Mouse (Mus musculus): ENCODE measurements around the gene Ttc13. TPM values are rescaled to one million over a fixed set of nuclear protein-coding genes. Genes with fewer than 3 reads are reported as not detected.

The Ttc13 gene
- total and polyA plus RNA-seq, 2 experiments from 2014 or later, result 56.1 to 79.2 TPM

GRCm38 (mm10) chr8:124661781-124662180 lies 60.0 kb downstream of the Ttc13 start:
- Histone ChIP-seq H3K27ac (ENCODE audit: low read depth, low read length) (peak overlapping the region; percentile 95; the same call in 1 of the 2 replicates), H3K27me3 (ENCODE audit: insufficient read depth, low read length) (no peaks in the 10 kb centered on the region), H3K4me2 (ENCODE audit: low read depth) (peak overlapping the region; percentile 77), H3K36me3 (ENCODE audit: insufficient read depth) (no peaks in the 10 kb centered on the region), H3K4me1 (ENCODE audit: insufficient read depth) (peaks cover 38% of the 10 kb centered on the region), H3K9me3 (ENCODE audit: low read length) (no peaks in the 10 kb centered on the region), H3K9ac (peak overlapping the region; percentile 84), H3K4me3 (ENCODE audit: low read depth, low read length) (peak overlapping the region; percentile 86)
- ATAC-seq (no peak), DNase-seq (no peak)
- TF ChIP-seq CTCF (IDR thresholded peaks at IDR 0.05; ENCODE audit: low read depth), result no peak
- WGBS, result 24% methylated on average over 9 of the region's 9 CpGs

GRCm38 (mm10) chr8:124658415-124658814 lies 63.4 kb downstream of the Ttc13 start:
- H3K4me2 ChIP-seq (ENCODE audit: low read depth), result no peak overlapping the region
- no peak overlapping the region for H3K27ac ChIP-seq (ENCODE audit: low read depth, low read length)
- peaks cover 31% of the 10 kb centered on the region for H3K4me1 ChIP-seq (ENCODE audit: insufficient read depth)
- no peaks in the 10 kb centered on the region for H3K27me3 ChIP-seq (ENCODE audit: insufficient read depth, low read length)
- DNase-seq (peak; percentile 48), ATAC-seq (no peak)
- no peaks in the 10 kb centered on the region for H3K36me3 ChIP-seq (ENCODE audit: insufficient read depth)
- WGBS, result 47% methylated on average over 2 of the region's 2 CpGs
- no peaks in the 10 kb centered on the region for H3K9me3 ChIP-seq (ENCODE audit: low read length)
- no peak overlapping the region for H3K4me3 ChIP-seq (ENCODE audit: low read depth, low read length)
- H3K9ac ChIP-seq, result no peak overlapping the region
- TF ChIP-seq CTCF (IDR thresholded peaks at IDR 0.05; ENCODE audit: low read depth), result no peak

GRCm38 (mm10) chr8:124657961-124658360 lies 63.8 kb downstream of the Ttc13 start:
- ATAC-seq (no peak), DNase-seq (no peak)
- Histone ChIP-seq H3K9ac (no peak overlapping the region), H3K27me3 (ENCODE audit: insufficient read depth, low read length) (no peaks in the 10 kb centered on the region), H3K9me3 (ENCODE audit: low read length) (no peaks in the 10 kb centered on the region), H3K4me2 (ENCODE audit: low read depth) (no peak overlapping the region), H3K4me1 (ENCODE audit: insufficient read depth) (peaks cover 31% of the 10 kb centered on the region), H3K4me3 (ENCODE audit: low read depth, low read length) (no peak overlapping the region), H3K27ac (ENCODE audit: low read depth, low read length) (no peak overlapping the region), H3K36me3 (ENCODE audit: insufficient read depth) (no peaks in the 10 kb centered on the region)
- WGBS, result 75% methylated on average over 7 of the region's 7 CpGs
- no peak for TF ChIP-seq CTCF (IDR thresholded peaks at IDR 0.05; ENCODE audit: low read depth)

GRCm38 (mm10) chr8:124653568-124654475 lies 68.0 kb downstream of the Ttc13 start:
- no peak overlapping the region for H3K9ac ChIP-seq
- no peaks in the 10 kb centered on the region for H3K27me3 ChIP-seq (ENCODE audit: insufficient read depth, low read length)
- H3K27ac ChIP-seq (ENCODE audit: low read depth, low read length), result no peak overlapping the region
- peaks cover 5% of the 10 kb centered on the region for H3K36me3 ChIP-seq (ENCODE audit: insufficient read depth)
- H3K4me3 ChIP-seq (ENCODE audit: low read depth, low read length), result no peak overlapping the region
- no peak overlapping the region for H3K4me2 ChIP-seq (ENCODE audit: low read depth)
- no peak for ATAC-seq
- 80% methylated on average over 28 of the region's 28 CpGs for WGBS
- TF ChIP-seq CTCF (IDR thresholded peaks at IDR 0.05; ENCODE audit: low read depth), result no peak
- no peaks in the 10 kb centered on the region for H3K9me3 ChIP-seq (ENCODE audit: low read length)
- H3K4me1 ChIP-seq (ENCODE audit: insufficient read depth), result peaks cover 11% of the 10 kb centered on the region
- no peak for DNase-seq

- no peak for TF ChIP-seq CTCF (IDR thresholded peaks at IDR 0.05; ENCODE audit: low read depth)
Measured at GRCm38 (mm10) chr8:124652546-124652945, 69.2 kb downstream of the Ttc13 start.

GRCm38 (mm10) chr8:124651776-124652175 lies 70.0 kb downstream of the Ttc13 start:
- peaks cover 5% of the 10 kb centered on the region for H3K36me3 ChIP-seq (ENCODE audit: insufficient read depth)
- no peak overlapping the region for H3K27ac ChIP-seq (ENCODE audit: low read depth, low read length)
- 91% methylated on average over 20 of the region's 20 CpGs for WGBS
- DNase-seq (no peak), ATAC-seq (no peak)
- no peaks in the 10 kb centered on the region for H3K27me3 ChIP-seq (ENCODE audit: insufficient read depth, low read length)
- no peaks in the 10 kb centered on the region for H3K9me3 ChIP-seq (ENCODE audit: low read length)
- H3K4me1 ChIP-seq (ENCODE audit: insufficient read depth), result peaks cover 5% of the 10 kb centered on the region; the same call in 1 of the 2 replicates
- no peak overlapping the region for H3K4me3 ChIP-seq (ENCODE audit: low read depth, low read length)
- no peak for TF ChIP-seq CTCF (IDR thresholded peaks at IDR 0.05; ENCODE audit: low read depth)
- no peak overlapping the region for H3K9ac ChIP-seq
- no peak overlapping the region for H3K4me2 ChIP-seq (ENCODE audit: low read depth)

More at GRCm38 (mm10) chr8:124652546-124652945, 69.2 kb downstream of the Ttc13 start:
- no peak overlapping the region for H3K9ac ChIP-seq
- DNase-seq (no peak), ATAC-seq (peak; percentile 47)
- peaks cover 5% of the 10 kb centered on the region for H3K36me3 ChIP-seq (ENCODE audit: insufficient read depth)
- H3K4me3 ChIP-seq (ENCODE audit: low read depth, low read length), result no peak overlapping the region
- H3K27ac ChIP-seq (ENCODE audit: low read depth, low read length), result no peak overlapping the region
- peaks cover 5% of the 10 kb centered on the region; the same call in 1 of the 2 replicates for H3K4me1 ChIP-seq (ENCODE audit: insufficient read depth)
- no peaks in the 10 kb centered on the region for H3K27me3 ChIP-seq (ENCODE audit: insufficient read depth, low read length)
- WGBS, result 23% methylated on average over 4 of the region's 4 CpGs
- H3K9me3 ChIP-seq (ENCODE audit: low read length), result no peaks in the 10 kb centered on the region
- no peak overlapping the region for H3K4me2 ChIP-seq (ENCODE audit: low read depth)

- Histone ChIP-seq H3K27ac (ENCODE audit: low read depth, low read length) (no peak overlapping the region; the same call in 1 of the 2 replicates), H3K4me3 (ENCODE audit: low read depth, low read length) (no peak overlapping the region), H3K4me1 (ENCODE audit: insufficient read depth) (peaks cover 15% of the 10 kb centered on the region), H3K9ac (no peak overlapping the region), H3K4me2 (ENCODE audit: low read depth) (no peak overlapping the region), H3K9me3 (ENCODE audit: low read length) (no peaks in the 10 kb centered on the region), H3K27me3 (ENCODE audit: insufficient read depth, low read length) (no peaks in the 10 kb centered on the region), H3K36me3 (ENCODE audit: insufficient read depth) (peaks cover 9% of the 10 kb centered on the region)
- no peak for DNase-seq
- ATAC-seq, result no peak
- TF ChIP-seq CTCF (IDR thresholded peaks at IDR 0.05; ENCODE audit: low read depth), result no peak
Measured at GRCm38 (mm10) chr8:124648311-124648710, 73.5 kb downstream of the Ttc13 start.

Data from forebrain, postnatal 0 days (tissue).